Mouse (Mus musculus): ENCODE data around the gene Ncaph. TPM values are rescaled to one million over a fixed set of nuclear protein-coding genes. Genes with fewer than 3 reads are reported as not detected.
"Not testable (repeated sequence)": the region's sequence is repeated elsewhere in the genome, so short reads cannot be mapped to it uniquely, and the experiment has no call there.

Ncaph gene
- 76.4 and 80.7 TPM in 2 replicates for polyA plus RNA-seq (2015; fragmentation: Nextera tagmentation; extraction: Ambion mirVana)

GRCm38 (mm10) chr2:127133621-127134461, at the start of gene Ncaph:
Ncaph (minus strand) TSS chr2:127133954.
- peak; percentile 96 for DNase-seq (ENCODE audit: low spot score)

GRCm38 (mm10) chr2:127182598-127183381, 49.0 kb upstream of the Ncaph start:
- peak; percentile 89 for DNase-seq (ENCODE audit: low spot score)

- DNase-seq (ENCODE audit: low spot score): peak; percentile 65
Observed at GRCm38 (mm10) chr2:127166261-127166660, 32.5 kb upstream of the Ncaph start.

GRCm38 (mm10) chr2:127165675-127166074, 31.9 kb upstream of the Ncaph start:
- DNase-seq (ENCODE audit: low spot score): no peak

- no peak for DNase-seq (ENCODE audit: low spot score)
Observed at GRCm38 (mm10) chr2:127145699-127146098, 11.9 kb upstream of the Ncaph start.

GRCm38 (mm10) chr2:127143158-127144063, 9.7 kb upstream of the Ncaph start, which contains the start of gene Itpripl1:
Itpripl1 (minus strand) TSS chr2:127143442.
- peak; percentile 61 for DNase-seq (ENCODE audit: low spot score)

GRCm38 (mm10) chr2:127142577-127143157, 8.9 kb upstream of the Ncaph start:
- DNase-seq (ENCODE audit: low spot score): peak; percentile 12

GRCm38 (mm10) chr2:127142031-127142430, 8.3 kb upstream of the Ncaph start:
- no peak for DNase-seq (ENCODE audit: low spot score)

- no peak for DNase-seq (ENCODE audit: low spot score)
Observed at GRCm38 (mm10) chr2:127140011-127140410, 6.3 kb upstream of the Ncaph start.

GRCm38 (mm10) chr2:127139605-127140004, 5.9 kb upstream of the Ncaph start:
- no peak for DNase-seq (ENCODE audit: low spot score)

- no peak for DNase-seq (ENCODE audit: low spot score)
Observed at GRCm38 (mm10) chr2:127139094-127139493, 5.3 kb upstream of the Ncaph start.

GRCm38 (mm10) chr2:127138449-127138848, 4.7 kb upstream of the Ncaph start:
- no peak for DNase-seq (ENCODE audit: low spot score)

GRCm38 (mm10) chr2:127137838-127138420, 4.2 kb upstream of the Ncaph start:
- no peak for DNase-seq (ENCODE audit: low spot score)

GRCm38 (mm10) chr2:127136979-127137378, 3.2 kb upstream of the Ncaph start:
- no peak for DNase-seq (ENCODE audit: low spot score)

- not testable (repeated sequence) for DNase-seq (ENCODE audit: low spot score)
Observed at GRCm38 (mm10) chr2:127135255-127135654, 1.5 kb upstream of the Ncaph start.

GRCm38 (mm10) chr2:127131353-127131752, 2.4 kb downstream of the Ncaph start:
- DNase-seq (ENCODE audit: low spot score): peak; percentile 41

GRCm38 (mm10) chr2:127128926-127129325, 4.8 kb downstream of the Ncaph start:
- no peak for DNase-seq (ENCODE audit: low spot score)

GRCm38 (mm10) chr2:127121591-127122235, 12.0 kb downstream of the Ncaph start:
- no peak for DNase-seq (ENCODE audit: low spot score)

- DNase-seq (ENCODE audit: low spot score): no peak
Observed at GRCm38 (mm10) chr2:127108986-127109385, 24.8 kb downstream of the Ncaph start.

- no peak for DNase-seq (ENCODE audit: low spot score)
Observed at GRCm38 (mm10) chr2:127092000-127092399, 41.8 kb downstream of the Ncaph start.

Data from thymus, postnatal 0 days (tissue).